Mouse (Mus musculus) heart, postnatal 0 days (tissue): ENCODE measurements around the gene Tada1. TPM values are rescaled to one million over a fixed set of nuclear protein-coding genes. Genes with fewer than 3 reads are reported as not detected.

ENCODE experiments used
- ATAC-seq: fragments of 200-750 bp; cut with Nextera tagmentation; 2 replicates; pipeline ENCODE4 v1.8.0; 2017; ENCODE audit warnings: low read depth, moderate number of reproducible peaks, moderate library complexity; ENCODE audit not compliant: insufficient read depth
- DNase-seq: peaks from one replicate; pipeline ENCODE4 v3.0.0-alpha.2; 2016; ENCODE audit warnings: low spot score
- H3K27ac ChIP-seq: fragments of 300-500 bp; sonication (generic); 2 replicates; pipeline ENCODE4 v1.5.1; 2014; ENCODE audit warnings: low read depth, mild to moderate bottlenecking
- H3K27me3 ChIP-seq: fragments of 300-500 bp; sonication (generic); 2 replicates; pipeline ENCODE4 v1.6.1; 2014; ENCODE audit warnings: low read length, mixed read lengths; ENCODE audit not compliant: control insufficient read depth, insufficient read depth
- H3K36me3 ChIP-seq: fragments of 300-500 bp; sonication (generic); replicated peaks from 2 replicates; pipeline ENCODE4 v1.6.1; 2014; ENCODE audit warnings: low read length, mixed read lengths; ENCODE audit not compliant: control insufficient read depth, insufficient read depth
- H3K4me1 ChIP-seq: fragments of 300-500 bp; sonication (generic); 2 replicates; pipeline ENCODE4 v1.6.1; 2014; ENCODE audit warnings: antibody characterized with exemption; ENCODE audit not compliant: control insufficient read depth, insufficient read depth
- H3K4me2 ChIP-seq: fragments of 300-500 bp; sonication (generic); 2 replicates; pipeline ENCODE4 v1.6.1; 2014; ENCODE audit warnings: low read depth, mild to moderate bottlenecking, low read length, moderate library complexity
- H3K4me3 ChIP-seq: fragments of 300-500 bp; sonication (generic); 2 replicates; pipeline ENCODE4 v1.5.1; 2014; ENCODE audit warnings: low read depth, low read length
- H3K9ac ChIP-seq: fragments of 300-500 bp; sonication (generic); replicated peaks from 2 replicates; pipeline ENCODE4 v1.6.1; 2014; ENCODE audit warnings: low read depth, low read length, mixed read lengths
- H3K9me3 ChIP-seq: fragments of 300-500 bp; sonication (generic); replicated peaks from 2 replicates; pipeline ENCODE4 v1.6.1; 2016; ENCODE audit warnings: low read length; ENCODE audit not compliant: control insufficient read depth
- CTCF ChIP-seq: IDR thresholded peaks from 2 replicates; pipeline ENCODE4 v1.5.1; 2016; ENCODE audit warnings: antibody characterized with exemption, control low read depth, low read depth
- EP300 ChIP-seq: IDR thresholded peaks from 2 replicates; pipeline ENCODE4 v1.6.1; 2016; ENCODE audit warnings: antibody characterized with exemption, low read depth
- WGBS: fragments of 180-500 bp; shearing (Covaris S2); extraction: QIAGEN DNeasy Blood & Tissue Kit; methylation state at CpG from one replicate; pipeline ENCODE4 v1.1.7; 2014; 5-methylcytosine and 5-hydroxymethylcytosine counted together
- polyA plus RNA-seq: library from polyadenylated mRNA; unstranded; fragments of >200 nt; fragmentation: Nextera tagmentation; extraction: Ambion mirVana; gene quantifications from 2 replicates; pipeline ENCODE4 v1.2.1, GENCODE M21; 2015
- total RNA-seq: library from RNA; depleted of rRNA; stranded (reverse); fragments of >200 nt; gene quantifications from 2 replicates; pipeline ENCODE4 v1.2.3, GENCODE M21; 2014; ENCODE audit warnings: low replicate concordance; rRNA removed

Tada1 gene
- total and polyA plus RNA-seq, 2 experiments from 2014 or later, result 22.1 to 26.3 TPM

GRCm38 (mm10) chr1:166439426-166439825 is 60.5 kb downstream of the Tada1 start:
- Histone ChIP-seq H3K36me3 (no peaks in the 10 kb centered on the region), H3K27me3 (no peaks in the 10 kb centered on the region), H3K27ac (no peak overlapping the region), H3K9me3 (no peaks in the 10 kb centered on the region), H3K4me3 (no peak overlapping the region), H3K4me2 (no peak overlapping the region), H3K4me1 (no peaks in the 10 kb centered on the region), H3K9ac (no peak overlapping the region)
- ATAC-seq (no peak), DNase-seq (no peak)
- 58% methylated on average over 6 of the region's 6 CpGs for WGBS
- TF ChIP-seq EP300, result no peak
- no peak for TF ChIP-seq CTCF

- H3K27ac ChIP-seq, result no peak overlapping the region
Observed at GRCm38 (mm10) chr1:166441992-166442391, 63.1 kb downstream of the Tada1 start.

More at GRCm38 (mm10) chr1:166441992-166442391, 63.1 kb downstream of the Tada1 start:
- Histone ChIP-seq H3K4me3 (no peak overlapping the region), H3K4me1 (no peaks in the 10 kb centered on the region), H3K9ac (no peak overlapping the region), H3K4me2 (no peak overlapping the region), H3K36me3 (no peaks in the 10 kb centered on the region), H3K27me3 (no peaks in the 10 kb centered on the region), H3K9me3 (no peaks in the 10 kb centered on the region)
- ATAC-seq (no peak), DNase-seq (no peak)
- no peak for TF ChIP-seq EP300
- no peak for TF ChIP-seq CTCF
- WGBS, result 91% methylated on average over 3 of the region's 3 CpGs

Other genes with a start within 250 kb of the Tada1 start
- gene Gpa33, start 248.9 kb upstream of the Tada1 start, total RNA-seq, result 0.65 TPM in 1 of 2 replicates, not detected in the other
- gene Gpa33, start 248.9 kb upstream of the Tada1 start, polyA plus RNA-seq, result 0.07 TPM in 1 of 2 replicates, not detected in the other
- not detected in 2 replicates for gene Mael, start 140.3 kb upstream of the Tada1 start, total RNA-seq
- gene Mael, start 140.3 kb upstream of the Tada1 start, polyA plus RNA-seq, result not detected in 2 replicates
- 1.9 and 6.9 TPM in 2 replicates for gene Ildr2, start 125.0 kb upstream of the Tada1 start, total RNA-seq
- gene Ildr2, start 125.0 kb upstream of the Tada1 start, polyA plus RNA-seq, result 0.49 and 0.52 TPM in 2 replicates
- gene Pogk, start 30.8 kb downstream of the Tada1 start, total RNA-seq, result 17.9 and 26.3 TPM in 2 replicates
- 5.4 TPM in 2 replicates for gene Pogk, start 30.8 kb downstream of the Tada1 start, polyA plus RNA-seq
- gene Gm4846, start 118.5 kb downstream of the Tada1 start, total RNA-seq, result not detected in 2 replicates
- not detected in 2 replicates for gene Gm4846, start 118.5 kb downstream of the Tada1 start, polyA plus RNA-seq